Mouse (Mus musculus) T-cell, adult 2 months (primary cell): ENCODE measurements around the gene Csnk2a1.
A peak's percentile ranks its signal among the peaks of the same experiment; 100 is the strongest.
"Not testable (repeated sequence)": the region's sequence is repeated elsewhere in the genome, so short reads cannot be mapped to it uniquely, and the experiment has no call there.

Experiments used
- DNase-seq: peaks from one replicate; pipeline ENCODE4 v3.0.0; 2022; ENCODE audit warnings: low spot score

Csnk2a1 gene

GRCm38 (mm10) chr2:152237926-152238325, 11.3 kb downstream of the Csnk2a1 start:
- no peak for DNase-seq

DNA sequence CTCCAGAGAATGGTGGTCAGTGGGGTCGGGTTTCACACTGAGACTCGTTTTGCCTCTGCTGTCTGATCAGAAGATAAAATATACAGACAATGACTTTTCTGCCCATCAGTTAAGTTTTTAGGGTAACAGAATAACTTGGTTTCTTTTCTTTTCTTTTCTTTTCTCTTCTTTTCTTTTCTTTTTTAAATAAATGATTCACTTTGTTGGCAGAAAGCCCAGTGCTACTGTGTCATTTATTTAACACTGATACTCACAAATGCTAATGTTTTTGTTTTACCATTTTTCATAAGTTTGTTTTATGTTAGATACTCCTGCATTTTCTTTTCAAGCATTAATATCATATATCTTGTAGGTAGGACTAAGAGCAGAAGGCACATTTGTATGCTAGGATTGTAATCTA, 13.9 kb downstream of the Csnk2a1 start:
- no peak for DNase-seq

DNA sequence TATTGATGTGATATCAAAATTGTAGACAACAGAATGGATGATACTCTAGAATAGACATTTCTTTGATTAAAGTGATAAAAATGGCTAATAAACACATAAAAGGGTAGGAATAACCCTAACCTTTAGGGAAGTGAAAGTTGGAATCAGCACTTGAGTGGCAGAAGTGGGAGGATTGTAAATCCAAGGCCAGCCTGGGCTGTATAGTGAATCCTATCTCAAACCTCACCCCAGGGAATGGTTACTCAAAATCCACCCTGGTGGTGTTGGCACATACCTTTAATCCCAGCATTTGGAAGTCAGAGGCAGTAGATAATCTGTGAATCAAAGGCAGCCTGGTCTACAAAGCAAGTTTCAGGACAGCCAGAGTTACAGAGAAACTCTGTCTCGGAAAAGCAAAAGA, 20.6 kb downstream of the Csnk2a1 start:
- no peak for DNase-seq

GRCm38 (mm10) chr2:152250511-152250910, 23.9 kb downstream of the Csnk2a1 start:
- DNase-seq: no peak

- DNase-seq: no peak
Observed at GRCm38 (mm10) chr2:152259739-152260138, 33.1 kb downstream of the Csnk2a1 start.

- DNase-seq: no peak
Observed at GRCm38 (mm10) chr2:152273639-152274038, 47.0 kb downstream of the Csnk2a1 start.

DNA sequence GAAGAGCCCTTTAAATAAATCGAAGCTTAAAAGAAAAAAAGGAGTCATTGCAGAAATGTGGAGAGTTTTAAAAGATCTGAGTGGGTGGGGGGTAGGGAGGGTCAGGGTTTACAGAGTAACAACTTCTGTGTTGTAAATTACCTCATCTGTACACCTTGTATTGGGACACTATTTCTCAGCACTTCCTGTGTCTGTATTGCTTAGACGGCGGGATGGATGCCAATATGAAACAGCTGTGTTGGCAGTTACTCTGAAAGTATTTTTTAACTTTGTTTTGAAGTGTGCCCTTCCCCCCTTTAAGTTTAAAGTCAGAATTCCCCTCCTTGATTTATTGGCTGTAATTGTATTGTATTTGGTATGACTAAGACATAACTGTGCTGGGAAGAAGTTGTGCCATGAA, 54.8 kb downstream of the Csnk2a1 start:
- no peak for DNase-seq

- DNase-seq: no peak
Observed at GRCm38 (mm10) chr2:152287560-152287959, 60.9 kb downstream of the Csnk2a1 start.

DNA sequence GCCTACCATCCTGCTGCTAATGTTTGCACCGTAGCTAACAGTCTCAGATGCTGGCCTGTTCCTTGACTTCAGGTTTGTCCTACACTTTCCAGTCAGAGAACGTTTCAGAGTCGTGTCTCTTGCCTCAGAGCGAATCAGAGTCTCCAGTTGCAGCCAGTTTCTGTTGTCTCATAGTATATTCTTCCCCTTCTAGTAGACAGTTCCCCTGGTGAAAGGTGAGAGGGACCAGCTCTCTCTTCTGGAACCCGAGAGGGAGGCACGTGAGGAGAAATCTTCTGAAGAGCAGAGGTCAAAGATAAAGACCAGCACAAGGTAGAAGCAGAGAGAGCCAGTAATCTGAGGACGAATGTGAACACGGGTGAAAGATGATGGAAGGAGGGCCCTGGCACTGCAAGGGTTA, 61.4 kb downstream of the Csnk2a1 start:
- no peak for DNase-seq

- not testable (repeated sequence) for DNase-seq
Observed at GRCm38 (mm10) chr2:152289623-152290022, 63.0 kb downstream of the Csnk2a1 start.

- no peak for DNase-seq
Observed at GRCm38 (mm10) chr2:152292475-152292874, 65.8 kb downstream of the Csnk2a1 start.

DNA sequence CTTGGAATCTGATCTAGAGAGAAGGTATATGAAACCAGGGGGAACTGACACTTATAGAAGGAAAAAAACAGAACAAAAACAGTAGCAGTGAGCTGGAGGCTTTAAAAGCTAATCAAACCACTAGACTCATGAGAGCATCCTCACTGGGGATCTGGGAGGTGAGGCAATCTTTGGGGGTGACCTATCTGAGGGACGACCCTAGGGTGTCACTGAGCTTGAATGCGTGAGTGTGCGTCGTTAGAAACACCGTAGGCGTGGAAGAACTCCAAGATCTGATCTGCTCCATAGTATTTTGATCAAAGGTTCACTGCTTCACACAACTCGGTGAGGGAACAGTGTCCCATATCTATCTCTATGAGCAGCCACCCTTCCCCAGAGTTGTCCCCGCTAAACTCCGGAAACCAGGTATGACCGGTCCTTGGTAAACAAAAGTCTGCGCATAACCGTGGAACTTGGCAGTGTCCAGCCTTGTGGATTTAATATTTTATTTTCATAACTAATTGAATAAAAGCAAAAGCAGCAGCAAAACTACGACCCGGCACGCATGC, 66.6 kb downstream of the Csnk2a1 start:
- no peak for DNase-seq

DNA sequence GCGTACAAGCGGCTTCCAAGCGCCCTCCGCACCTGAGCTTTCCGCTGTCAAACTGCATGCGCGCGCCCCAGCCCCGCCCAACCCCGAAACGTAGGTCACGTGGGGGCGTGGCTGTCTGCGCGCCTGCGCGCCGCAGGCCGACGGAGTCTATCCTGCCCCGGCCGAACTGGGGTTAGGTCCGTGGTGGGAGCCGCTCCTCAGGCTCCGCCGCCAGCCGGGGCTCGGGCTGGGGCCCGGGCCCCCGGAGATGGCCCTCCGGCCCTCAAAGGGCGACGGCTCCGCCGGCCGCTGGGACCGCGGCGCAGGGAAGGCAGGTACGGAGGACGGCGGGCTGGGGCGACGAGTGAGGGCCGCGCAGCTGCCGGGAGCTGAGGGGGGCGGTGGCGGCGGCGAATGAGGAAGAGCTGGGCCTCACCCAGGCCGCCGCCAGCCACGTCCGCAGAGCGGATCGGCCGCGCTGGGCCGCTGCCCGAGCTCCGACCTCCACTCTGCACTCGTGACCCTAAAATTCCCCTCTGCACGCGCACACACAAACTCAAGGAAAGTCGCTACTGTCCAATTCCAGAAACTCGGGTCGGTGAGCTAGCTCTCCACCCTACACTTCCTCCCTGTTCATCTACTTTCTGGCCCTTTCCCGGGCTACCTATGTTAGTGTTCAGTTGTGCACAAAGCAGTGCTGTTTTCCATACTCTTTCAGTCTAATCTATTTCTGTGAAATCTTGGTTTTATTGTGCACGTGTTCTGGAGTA, 67.3 kb downstream of the Csnk2a1 start, which contains the start of gene Tbc1d20:
TSS of gene Tbc1d20 (plus strand) at position 102 of the 749 bp plus-strand sequence.
- peak; percentile 92 for DNase-seq

DNA sequence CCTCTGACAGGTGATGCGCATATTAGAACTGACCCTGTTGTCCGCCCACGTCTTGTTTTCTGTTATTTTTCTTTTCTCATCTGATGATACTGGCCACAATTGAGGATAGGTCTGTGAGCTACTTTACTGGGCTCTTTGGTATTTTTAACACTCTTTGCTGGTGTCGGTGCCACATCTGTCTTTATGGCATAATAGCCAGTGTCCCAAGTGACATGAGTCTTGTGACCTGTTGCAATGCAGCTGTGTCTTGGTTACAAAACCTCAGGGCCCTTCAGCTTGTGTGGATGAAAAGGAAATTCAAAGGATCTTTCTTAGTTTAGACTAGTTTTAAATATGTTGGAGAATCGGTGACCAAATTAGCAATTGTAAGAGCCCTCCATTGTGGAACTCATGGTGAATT, 67.9 kb downstream of the Csnk2a1 start:
- DNase-seq: no peak

GRCm38 (mm10) chr2:152302862-152303261, 76.2 kb downstream of the Csnk2a1 start:
- no peak for DNase-seq

DNA sequence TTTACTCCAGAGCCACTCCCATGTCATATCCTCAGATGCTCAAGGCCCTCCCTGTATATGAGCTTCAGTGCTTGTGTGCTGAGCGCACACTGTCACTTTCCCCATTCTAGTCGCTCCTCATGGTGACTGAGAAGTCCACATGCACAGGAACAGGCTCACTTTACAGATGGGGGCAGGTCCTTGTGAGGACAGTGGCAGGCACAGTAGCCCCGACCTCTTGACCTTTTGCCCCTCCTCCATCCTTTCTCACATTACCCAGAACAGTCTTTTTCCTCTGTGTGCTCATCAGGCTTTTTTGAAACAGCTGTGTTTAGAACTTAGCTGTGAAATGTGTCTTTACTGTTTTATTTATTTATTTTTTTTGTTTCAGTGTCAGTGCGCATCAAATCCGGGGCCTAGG, 77.1 kb downstream of the Csnk2a1 start:
- DNase-seq: no peak

DNA sequence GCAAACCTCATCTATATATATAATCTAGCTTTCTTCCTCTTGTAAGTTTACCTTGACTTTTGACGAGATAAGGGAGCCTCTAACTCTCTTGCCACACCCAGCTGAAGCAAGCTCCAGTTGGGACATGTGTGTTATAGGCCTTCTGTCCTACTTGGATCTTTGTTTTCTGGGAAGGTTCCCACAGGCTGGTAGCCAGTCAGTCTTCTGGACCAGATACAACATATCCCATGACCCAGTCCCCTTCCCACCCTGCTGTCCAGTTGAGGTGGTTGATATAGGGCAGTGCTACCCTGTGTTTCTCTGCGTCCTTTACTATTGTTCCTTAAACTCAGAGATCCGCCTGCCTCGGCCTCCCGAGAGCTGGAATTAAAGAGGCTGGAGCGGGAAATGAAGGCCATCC, 78.8 kb downstream of the Csnk2a1 start:
- no peak for DNase-seq

DNA sequence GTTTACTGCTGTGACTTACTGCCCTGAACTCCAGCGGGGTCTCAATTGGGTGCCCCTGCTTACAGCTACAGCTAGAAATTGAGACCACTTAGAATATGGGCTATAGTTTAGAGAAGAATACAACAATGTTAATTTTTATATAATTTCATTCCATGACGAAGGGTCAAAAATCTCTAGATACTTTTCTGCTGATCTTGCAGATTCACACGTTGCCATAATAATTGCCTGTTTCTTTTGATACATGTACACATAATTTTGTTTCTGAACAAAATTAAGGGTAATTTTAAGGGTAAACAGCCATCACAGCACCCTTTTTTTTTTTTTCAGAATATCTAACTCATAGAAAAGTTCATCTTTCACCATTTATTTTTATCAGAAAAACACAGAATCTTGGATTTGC, 80.5 kb downstream of the Csnk2a1 start:
- DNase-seq: no peak

GRCm38 (mm10) chr2:152312996-152313395, 86.4 kb downstream of the Csnk2a1 start:
- no peak for DNase-seq

- DNase-seq: no peak
Observed at GRCm38 (mm10) chr2:152313926-152314325, 87.3 kb downstream of the Csnk2a1 start.

DNA sequence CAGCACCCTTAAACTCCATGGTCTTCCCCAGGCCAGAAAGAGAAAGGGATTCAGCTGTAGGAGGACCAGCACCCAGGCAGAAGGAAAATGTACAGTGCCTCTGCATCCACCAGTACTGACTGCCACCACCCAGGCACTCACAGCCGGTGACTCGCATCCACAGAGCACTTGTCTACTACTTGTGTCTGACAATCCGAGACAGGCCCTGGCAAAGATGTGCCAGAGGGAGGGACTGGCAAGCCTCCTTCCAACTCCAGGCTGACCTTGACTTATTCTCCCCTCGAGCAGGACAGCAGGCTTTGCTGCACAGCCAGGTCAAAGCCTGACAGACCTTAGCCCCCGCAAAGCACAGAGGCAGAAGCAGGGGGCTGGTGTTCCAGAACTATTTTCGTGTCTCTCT, 90.4 kb downstream of the Csnk2a1 start:
- no peak for DNase-seq

DNA sequence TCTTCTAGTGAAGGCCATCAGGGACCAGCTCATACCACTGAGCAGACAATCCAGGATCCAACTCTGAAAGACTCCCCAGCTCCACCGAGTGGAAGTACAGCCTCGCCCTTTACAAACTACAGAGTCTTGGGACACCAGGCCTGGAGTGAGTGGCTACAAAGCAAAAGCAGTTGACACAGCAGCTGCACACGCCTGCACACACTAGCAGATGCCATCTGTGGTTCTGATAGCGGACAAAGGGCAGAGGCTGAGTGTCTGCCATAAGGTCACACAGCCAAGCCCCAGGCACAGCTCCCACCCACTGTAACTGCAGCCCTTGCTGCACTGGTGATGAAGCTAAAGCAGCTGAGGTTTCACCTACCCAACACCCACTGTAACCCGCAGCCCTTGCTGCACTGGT, 94.9 kb downstream of the Csnk2a1 start:
- no peak for DNase-seq

DNA sequence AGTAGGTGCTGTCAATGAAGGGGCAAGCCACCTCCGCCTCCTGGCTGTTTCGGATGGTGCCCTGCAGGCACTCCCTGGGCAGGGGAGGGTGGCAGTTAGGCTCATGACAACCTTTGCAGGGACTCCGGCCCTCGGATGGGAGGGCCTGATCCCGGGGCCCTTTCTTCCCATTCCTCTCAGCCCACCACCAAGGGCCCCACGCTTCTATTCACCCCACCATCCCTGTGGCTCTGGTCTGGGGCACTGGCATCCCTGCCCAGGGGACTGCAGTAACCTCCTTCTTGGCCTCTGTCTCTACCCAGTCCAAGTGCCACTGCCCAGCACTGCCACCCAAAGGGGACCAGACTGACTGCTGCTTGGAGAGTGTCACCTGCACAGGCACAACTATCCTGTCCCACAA, 95.6 kb downstream of the Csnk2a1 start:
- no peak for DNase-seq

- no peak for DNase-seq
Observed at GRCm38 (mm10) chr2:152323971-152324370, 97.3 kb downstream of the Csnk2a1 start.
